Mouse (Mus musculus) adrenal gland, adult 2 months (tissue): ENCODE data around the gene Tecpr1. TPM values are rescaled to one million over a fixed set of nuclear protein-coding genes. Genes with fewer than 3 reads are reported as not detected.

ENCODE experiments used
- DNase-seq: peaks from one replicate; pipeline ENCODE4 v3.0.0; 2021
- long read RNA-seq: library from polyadenylated mRNA; stranded (forward); transcript quantifications from one replicate; pipeline ENCODE4 v2.0.0, GENCODE M21; 2021
- polyA plus RNA-seq: library from polyadenylated mRNA; depleted of rRNA; stranded (reverse); fragments of >200 nt; gene quantifications from 2 replicates; pipeline ENCODE4 v1.2.3, GENCODE M21; 2012; rRNA removed
- total RNA-seq, 2 experiments: library from RNA; stranded (reverse); gene quantifications; 2 replicates each; pipeline ENCODE4 v1.2.3; 2021

Tecpr1 gene
- total RNA-seq: 100 to 1,000 TPM in 1 of 2 experiments, 10 to 100 TPM in 1; 77.8 to 125 TPM
- 130 and 135 TPM in 2 replicates for polyA plus RNA-seq
- long read RNA-seq, full-length matches to known transcripts: 109 of 156 reads
- long read RNA-seq, partial matches to known transcripts: 25 of 156 reads
- long read RNA-seq, other reads (novel, unspliced or antisense): 22 of 156 reads

- peak; percentile 97 for DNase-seq
Measured at GRCm38 (mm10) chr5:144223503-144223862, at the start of gene Tecpr1. TSS of gene Tecpr1 (minus strand) at chr5:144223615.

- no peak for DNase-seq
Measured at GRCm38 (mm10) chr5:144271772-144272171, 48.4 kb upstream of the Tecpr1 start.

GRCm38 (mm10) chr5:144271118-144271517, 47.7 kb upstream of the Tecpr1 start:
- no peak for DNase-seq

GRCm38 (mm10) chr5:144270420-144270819, 47.0 kb upstream of the Tecpr1 start:
- no peak for DNase-seq

- DNase-seq: no peak
Measured at GRCm38 (mm10) chr5:144269926-144270325, 46.5 kb upstream of the Tecpr1 start.

GRCm38 (mm10) chr5:144267535-144268241, 44.3 kb upstream of the Tecpr1 start:
- peak; percentile 71 for DNase-seq

GRCm38 (mm10) chr5:144263496-144263895, 40.1 kb upstream of the Tecpr1 start:
- no peak for DNase-seq

- DNase-seq: no peak
Measured at GRCm38 (mm10) chr5:144263082-144263481, 39.7 kb upstream of the Tecpr1 start.

GRCm38 (mm10) chr5:144261829-144262228, 38.4 kb upstream of the Tecpr1 start:
- DNase-seq: no peak

GRCm38 (mm10) chr5:144261309-144261708, 37.9 kb upstream of the Tecpr1 start:
- no peak for DNase-seq

- DNase-seq: no peak
Measured at GRCm38 (mm10) chr5:144260464-144260863, 37.0 kb upstream of the Tecpr1 start.

GRCm38 (mm10) chr5:144259228-144259627, 35.8 kb upstream of the Tecpr1 start:
- no peak for DNase-seq

- no peak for DNase-seq
Measured at GRCm38 (mm10) chr5:144258687-144259086, 35.3 kb upstream of the Tecpr1 start.

GRCm38 (mm10) chr5:144258131-144258611, 34.8 kb upstream of the Tecpr1 start:
- peak; percentile 85 for DNase-seq

GRCm38 (mm10) chr5:144257451-144258110, 34.2 kb upstream of the Tecpr1 start:
- DNase-seq: peak; percentile 64

- no peak for DNase-seq
Measured at GRCm38 (mm10) chr5:144256888-144257287, 33.5 kb upstream of the Tecpr1 start.

- DNase-seq: peak; percentile 48
Measured at GRCm38 (mm10) chr5:144256541-144256870, 33.1 kb upstream of the Tecpr1 start.

- DNase-seq: peak; percentile 79
Measured at GRCm38 (mm10) chr5:144255632-144256540, 32.5 kb upstream of the Tecpr1 start.

- DNase-seq: peak; percentile 93
Measured at GRCm38 (mm10) chr5:144254811-144255631, 31.6 kb upstream of the Tecpr1 start.

- DNase-seq: peak; percentile 91
Measured at GRCm38 (mm10) chr5:144254122-144254810, 30.9 kb upstream of the Tecpr1 start.

- DNase-seq: no peak
Measured at GRCm38 (mm10) chr5:144253212-144253611, 29.8 kb upstream of the Tecpr1 start.
